Mouse (Mus musculus) neural tube, embryonic 13.5 days (tissue): Measurements from ENCODE around the gene Cnksr1. TPM values are rescaled to one million over a fixed set of nuclear protein-coding genes. Genes with fewer than 3 reads are reported as not detected.

Experiments
- polyA plus RNA-seq: library from polyadenylated mRNA; unstranded; fragments of >200 nt; fragmentation: Nextera tagmentation; extraction: Ambion mirVana; gene quantifications from 2 replicates; pipeline ENCODE4 v1.2.1, GENCODE M21; 2015

The Cnksr1 gene
- polyA plus RNA-seq, 1 experiment from 2014 or later: not detected

Other genes starting within 250 kb of the Cnksr1 start
- gene Dhdds, start 237.5 kb downstream of the Cnksr1 start, polyA plus RNA-seq: 41.0 and 44.3 TPM in 2 replicates
- 0.17 and 0.32 TPM in 2 replicates for gene Lin28a, start 219.6 kb downstream of the Cnksr1 start, polyA plus RNA-seq
- gene Zfp683, start 184.6 kb downstream of the Cnksr1 start, polyA plus RNA-seq: not detected in 2 replicates
- 1.3 and 1.7 TPM in 2 replicates for gene Crybg2, start 177.6 kb downstream of the Cnksr1 start, polyA plus RNA-seq
- 3.1 and 5.1 TPM in 2 replicates for gene Cd52, start 143.3 kb downstream of the Cnksr1 start, polyA plus RNA-seq
- gene Ubxn11, start 135.8 kb downstream of the Cnksr1 start, polyA plus RNA-seq: 10.3 and 10.4 TPM in 2 replicates
- gene Sh3bgrl3, start 109.6 kb downstream of the Cnksr1 start, polyA plus RNA-seq: 384 and 425 TPM in 2 replicates
- 21.2 and 22.6 TPM in 2 replicates for gene Cep85, start 51.3 kb downstream of the Cnksr1 start, polyA plus RNA-seq
- gene Gm7534, start 35.4 kb downstream of the Cnksr1 start, polyA plus RNA-seq: not detected in 2 replicates
- not detected in 2 replicates for gene Catsper4, start 11.0 kb downstream of the Cnksr1 start, polyA plus RNA-seq
- 0.47 TPM in 1 of 2 replicates, not detected in the other for gene E130218I03Rik, start 5.3 kb upstream of the Cnksr1 start, polyA plus RNA-seq
- gene Zfp593, start 7.2 kb upstream of the Cnksr1 start, polyA plus RNA-seq: 15.1 and 15.7 TPM in 2 replicates
- not detected in 2 replicates for gene Gm30191, start 8.5 kb upstream of the Cnksr1 start, polyA plus RNA-seq
- 10.4 and 11.3 TPM in 2 replicates for gene Grrp1, start 15.7 kb upstream of the Cnksr1 start, polyA plus RNA-seq
- 31.6 and 35.5 TPM in 2 replicates for gene Pdik1l, start 49.5 kb upstream of the Cnksr1 start, polyA plus RNA-seq
- 0.88 and 1.6 TPM in 2 replicates for gene Trim63, start 76.7 kb upstream of the Cnksr1 start, polyA plus RNA-seq
- 0.15 and 0.22 TPM in 2 replicates for gene Slc30a2, start 104.8 kb upstream of the Cnksr1 start, polyA plus RNA-seq
- gene Extl1, start 145.5 kb upstream of the Cnksr1 start, polyA plus RNA-seq: 0.66 and 0.73 TPM in 2 replicates
- gene Pafah2, start 157.9 kb upstream of the Cnksr1 start, polyA plus RNA-seq: 7.4 and 8.0 TPM in 2 replicates
- gene Stmn1, start 229.9 kb upstream of the Cnksr1 start, polyA plus RNA-seq: 6,082 and 6,118 TPM in 2 replicates